Mouse (Mus musculus): ENCODE results near the gene Plekhg1. TPM values are rescaled to one million over a fixed set of nuclear protein-coding genes. Genes with fewer than 3 reads are reported as not detected.

Plekhg1 gene
- polyA plus RNA-seq, 1 experiment, result 2.3 TPM

DNA sequence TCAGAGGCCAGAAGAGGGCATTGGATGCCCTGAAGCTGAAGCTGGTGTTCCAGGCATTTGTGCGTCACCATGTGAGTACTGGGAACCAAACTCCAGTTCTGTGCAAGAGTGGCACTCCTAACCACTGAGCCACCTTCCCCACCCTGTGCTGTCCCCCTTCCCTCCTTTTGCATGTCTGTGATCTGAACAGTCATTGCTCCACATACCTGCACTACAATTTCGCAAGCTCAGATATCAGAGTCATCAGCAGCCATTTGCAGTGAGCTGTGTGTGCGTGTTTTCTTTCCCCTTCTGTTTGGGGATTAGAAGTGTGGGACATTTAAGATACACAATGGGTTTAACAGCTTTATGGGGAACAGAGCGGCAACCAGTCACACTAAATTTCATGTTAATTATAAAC lies 46.4 kb downstream of the Plekhg1 start:
- Histone ChIP-seq H3K4me1 (replicated peaks; ENCODE audit: control insufficient read depth, insufficient read depth, low read length) (no peaks in the 10 kb centered on the region), H3K36me3 (ENCODE audit: control insufficient read depth, insufficient read depth, low read length) (no peaks in the 10 kb centered on the region), H3K27me3 (ENCODE audit: control insufficient read depth, insufficient read depth, low read length) (no peaks in the 10 kb centered on the region), H3K27ac (ENCODE audit: control insufficient read depth, insufficient read depth, low read length) (no peak overlapping the region), H3K4me3 (ENCODE audit: control insufficient read depth, insufficient read depth, low read length) (no peak overlapping the region)
- WGBS, result 95% methylated on average over 4 of the region's 4 CpGs
- no peak for TF ChIP-seq CTCF (IDR thresholded peaks at IDR 0.05; ENCODE audit: borderline replicate concordance, control insufficient read depth, extremely low read depth, insufficient read depth, low read length, poor library complexity)
- no peak for TF ChIP-seq POLR2A (IDR thresholded peaks at IDR 0.05; ENCODE audit: control insufficient read depth, extremely low read depth, insufficient read depth, low read length, poor library complexity)
- no peak for DNase-seq

DNA sequence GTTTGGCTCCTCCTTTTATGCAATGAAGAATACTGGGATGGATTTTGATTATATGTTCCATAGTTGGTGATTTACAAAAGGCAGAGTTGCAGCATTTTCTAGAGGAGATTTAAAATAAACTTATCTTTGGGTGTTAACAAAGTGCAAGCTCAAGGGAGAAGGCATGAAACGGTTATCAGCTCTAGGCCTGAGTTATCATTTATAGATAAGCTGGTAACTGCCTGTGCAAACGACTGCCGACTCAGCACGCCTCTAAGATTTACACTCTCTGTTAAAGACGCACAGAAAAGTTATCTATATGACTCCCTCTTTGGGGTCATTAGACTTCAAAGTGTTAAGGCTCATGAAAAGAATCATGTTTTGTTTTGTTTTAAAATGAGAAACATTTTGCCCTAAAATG lies 46.8 kb downstream of the Plekhg1 start:
- TF ChIP-seq CTCF (IDR thresholded peaks at IDR 0.05; ENCODE audit: borderline replicate concordance, control insufficient read depth, extremely low read depth, insufficient read depth, low read length, poor library complexity), result no peak
- no peak for TF ChIP-seq POLR2A (IDR thresholded peaks at IDR 0.05; ENCODE audit: control insufficient read depth, extremely low read depth, insufficient read depth, low read length, poor library complexity)
- no peaks in the 10 kb centered on the region for H3K4me1 ChIP-seq (replicated peaks; ENCODE audit: control insufficient read depth, insufficient read depth, low read length)
- no peaks in the 10 kb centered on the region for H3K27me3 ChIP-seq (ENCODE audit: control insufficient read depth, insufficient read depth, low read length)
- no peak for DNase-seq
- 90% methylated on average over 5 of the region's 5 CpGs for WGBS
- H3K27ac ChIP-seq (ENCODE audit: control insufficient read depth, insufficient read depth, low read length), result no peak overlapping the region
- no peaks in the 10 kb centered on the region for H3K36me3 ChIP-seq (ENCODE audit: control insufficient read depth, insufficient read depth, low read length)
- no peak overlapping the region for H3K4me3 ChIP-seq (ENCODE audit: control insufficient read depth, insufficient read depth, low read length)

GRCm38 (mm10) chr10:3793825-3794224 lies 53.7 kb downstream of the Plekhg1 start:
- no peak overlapping the region for H3K27ac ChIP-seq (ENCODE audit: control insufficient read depth, insufficient read depth, low read length)
- TF ChIP-seq CTCF (IDR thresholded peaks at IDR 0.05; ENCODE audit: borderline replicate concordance, control insufficient read depth, extremely low read depth, insufficient read depth, low read length, poor library complexity) (no peak), POLR2A (IDR thresholded peaks at IDR 0.05; ENCODE audit: control insufficient read depth, extremely low read depth, insufficient read depth, low read length, poor library complexity) (no peak)
- no peak for DNase-seq
- H3K4me3 ChIP-seq (ENCODE audit: control insufficient read depth, insufficient read depth, low read length), result no peak overlapping the region
- no peaks in the 10 kb centered on the region for H3K36me3 ChIP-seq (ENCODE audit: control insufficient read depth, insufficient read depth, low read length)
- no peaks in the 10 kb centered on the region for H3K27me3 ChIP-seq (ENCODE audit: control insufficient read depth, insufficient read depth, low read length)
- H3K4me1 ChIP-seq (replicated peaks; ENCODE audit: control insufficient read depth, insufficient read depth, low read length), result no peaks in the 10 kb centered on the region
- WGBS, result 96% methylated on average over 3 of the region's 3 CpGs

DNA sequence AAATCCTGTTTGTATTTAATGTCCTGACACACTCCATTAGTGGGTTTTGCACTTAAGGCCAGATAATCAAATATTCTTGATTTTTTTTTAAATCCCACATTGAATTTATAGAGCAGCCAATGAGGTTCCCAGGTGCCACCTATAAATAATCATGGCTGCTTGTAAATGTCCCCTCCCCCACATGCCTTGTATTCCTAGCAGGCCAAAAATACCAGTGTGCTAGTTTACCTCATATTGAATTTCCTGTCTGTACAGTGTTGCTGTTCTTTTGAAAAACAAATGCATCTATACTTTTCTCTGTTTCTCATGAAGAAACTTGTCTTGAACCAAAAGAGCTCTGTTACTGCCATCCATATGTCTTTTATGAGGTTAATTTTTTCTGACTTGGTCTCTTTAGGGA lies 59.3 kb downstream of the Plekhg1 start:
- Histone ChIP-seq H3K27me3 (ENCODE audit: control insufficient read depth, insufficient read depth, low read length) (no peaks in the 10 kb centered on the region), H3K4me3 (ENCODE audit: control insufficient read depth, insufficient read depth, low read length) (no peak overlapping the region), H3K27ac (ENCODE audit: control insufficient read depth, insufficient read depth, low read length) (no peak overlapping the region), H3K4me1 (replicated peaks; ENCODE audit: control insufficient read depth, insufficient read depth, low read length) (no peaks in the 10 kb centered on the region), H3K36me3 (ENCODE audit: control insufficient read depth, insufficient read depth, low read length) (no peaks in the 10 kb centered on the region)
- DNase-seq, result no peak
- TF ChIP-seq POLR2A (IDR thresholded peaks at IDR 0.05; ENCODE audit: control insufficient read depth, extremely low read depth, insufficient read depth, low read length, poor library complexity) (no peak), CTCF (IDR thresholded peaks at IDR 0.05; ENCODE audit: borderline replicate concordance, control insufficient read depth, extremely low read depth, insufficient read depth, low read length, poor library complexity) (no peak)

GRCm38 (mm10) chr10:3801254-3801653 lies 61.1 kb downstream of the Plekhg1 start:
- H3K4me3 ChIP-seq (ENCODE audit: control insufficient read depth, insufficient read depth, low read length), result no peak overlapping the region
- no peak overlapping the region for H3K27ac ChIP-seq (ENCODE audit: control insufficient read depth, insufficient read depth, low read length)
- H3K36me3 ChIP-seq (ENCODE audit: control insufficient read depth, insufficient read depth, low read length), result no peaks in the 10 kb centered on the region
- no peaks in the 10 kb centered on the region for H3K27me3 ChIP-seq (ENCODE audit: control insufficient read depth, insufficient read depth, low read length)
- H3K4me1 ChIP-seq (replicated peaks; ENCODE audit: control insufficient read depth, insufficient read depth, low read length), result no peaks in the 10 kb centered on the region
- 87% methylated on average over 6 of the region's 6 CpGs for WGBS
- DNase-seq, result no peak
- TF ChIP-seq CTCF (IDR thresholded peaks at IDR 0.05; ENCODE audit: borderline replicate concordance, control insufficient read depth, extremely low read depth, insufficient read depth, low read length, poor library complexity) (no peak), POLR2A (IDR thresholded peaks at IDR 0.05; ENCODE audit: control insufficient read depth, extremely low read depth, insufficient read depth, low read length, poor library complexity) (no peak)

GRCm38 (mm10) chr10:3805334-3805733 lies 65.2 kb downstream of the Plekhg1 start:
- WGBS, result 74% methylated on average over 3 of the region's 3 CpGs
- TF ChIP-seq POLR2A (IDR thresholded peaks at IDR 0.05; ENCODE audit: control insufficient read depth, extremely low read depth, insufficient read depth, low read length, poor library complexity), result no peak
- no peak for TF ChIP-seq CTCF (IDR thresholded peaks at IDR 0.05; ENCODE audit: borderline replicate concordance, control insufficient read depth, extremely low read depth, insufficient read depth, low read length, poor library complexity)
- no peak for DNase-seq
- H3K4me1 ChIP-seq (replicated peaks; ENCODE audit: control insufficient read depth, insufficient read depth, low read length), result no peaks in the 10 kb centered on the region
- no peaks in the 10 kb centered on the region for H3K36me3 ChIP-seq (ENCODE audit: control insufficient read depth, insufficient read depth, low read length)
- no peaks in the 10 kb centered on the region for H3K27me3 ChIP-seq (ENCODE audit: control insufficient read depth, insufficient read depth, low read length)
- no peak overlapping the region for H3K27ac ChIP-seq (ENCODE audit: control insufficient read depth, insufficient read depth, low read length)
- no peak overlapping the region for H3K4me3 ChIP-seq (ENCODE audit: control insufficient read depth, insufficient read depth, low read length)

DNA sequence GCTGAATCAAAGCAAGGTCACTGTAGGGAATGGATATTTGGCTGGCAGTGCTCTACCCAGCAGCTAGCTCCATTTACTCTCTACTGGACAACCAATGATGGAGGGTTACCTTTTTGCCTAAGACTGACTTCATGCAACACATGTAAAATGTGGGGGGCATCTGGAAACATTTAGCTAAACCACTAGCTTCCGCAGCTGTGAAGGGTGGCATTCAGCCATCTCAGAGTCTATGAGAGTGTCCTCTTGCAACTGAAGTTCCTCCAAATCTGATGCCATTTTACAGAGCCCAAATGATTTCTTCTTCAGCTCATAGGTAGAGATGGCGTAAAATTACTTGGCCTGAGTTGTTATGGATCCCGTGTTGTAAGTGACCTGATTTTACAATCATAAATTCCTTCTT lies 67.8 kb downstream of the Plekhg1 start:
- TF ChIP-seq POLR2A (IDR thresholded peaks at IDR 0.05; ENCODE audit: control insufficient read depth, extremely low read depth, insufficient read depth, low read length, poor library complexity) (no peak), CTCF (IDR thresholded peaks at IDR 0.05; ENCODE audit: borderline replicate concordance, control insufficient read depth, extremely low read depth, insufficient read depth, low read length, poor library complexity) (no peak)
- Histone ChIP-seq H3K4me1 (replicated peaks; ENCODE audit: control insufficient read depth, insufficient read depth, low read length) (no peaks in the 10 kb centered on the region), H3K36me3 (ENCODE audit: control insufficient read depth, insufficient read depth, low read length) (no peaks in the 10 kb centered on the region), H3K27ac (ENCODE audit: control insufficient read depth, insufficient read depth, low read length) (no peak overlapping the region), H3K27me3 (ENCODE audit: control insufficient read depth, insufficient read depth, low read length) (no peaks in the 10 kb centered on the region), H3K4me3 (ENCODE audit: control insufficient read depth, insufficient read depth, low read length) (no peak overlapping the region)
- WGBS, result 91% methylated on average over 3 of the region's 3 CpGs
- DNase-seq, result no peak

Data from thymus, adult 2 months (tissue).